Mouse (Mus musculus) midbrain, embryonic 11.5 days (tissue): ENCODE results near the gene Fsd1. TPM values are rescaled to one million over a fixed set of nuclear protein-coding genes. Genes with fewer than 3 reads are reported as not detected.

Source experiments
- ATAC-seq: fragments of 200-750 bp; cut with Nextera tagmentation; 2 replicates; pipeline ENCODE4 v1.8.0; 2017; ENCODE audit warnings: moderate TSS enrichment, moderate library complexity; ENCODE audit not compliant: low FRiP score
- DNase-seq: peaks from one replicate; pipeline ENCODE4 v3.0.0; 2015; ENCODE audit warnings: low spot score; ENCODE audit errors: missing footprints
- H3K27ac ChIP-seq: fragments of 300-500 bp; sonication (generic); 2 replicates; pipeline ENCODE4 v1.5.1; 2014; ENCODE audit warnings: low read depth, low read length
- H3K27me3 ChIP-seq: fragments of 300-500 bp; sonication (generic); 2 replicates; pipeline ENCODE4 v1.6.1; 2014; ENCODE audit warnings: mild to moderate bottlenecking, low read length, moderate library complexity, mixed read lengths; ENCODE audit not compliant: control insufficient read depth, insufficient read depth
- H3K36me3 ChIP-seq: fragments of 300-500 bp; sonication (generic); 2 replicates; pipeline ENCODE4 v1.6.1; 2014; ENCODE audit warnings: mild to moderate bottlenecking, low read length, moderate library complexity, mixed read lengths; ENCODE audit not compliant: control insufficient read depth, insufficient read depth
- H3K4me1 ChIP-seq: fragments of 300-500 bp; sonication (generic); 2 replicates; pipeline ENCODE4 v1.6.1; 2014; ENCODE audit warnings: low read length; ENCODE audit not compliant: control insufficient read depth, insufficient read depth
- H3K4me2 ChIP-seq: fragments of 300-500 bp; sonication (generic); 2 replicates; pipeline ENCODE4 v1.6.1; 2014; ENCODE audit warnings: mild to moderate bottlenecking, moderate library complexity
- H3K4me3 ChIP-seq: fragments of 300-500 bp; sonication (generic); 2 replicates; pipeline ENCODE4 v1.5.1; 2014; ENCODE audit warnings: low read depth, low read length
- H3K9ac ChIP-seq: fragments of 300-500 bp; sonication (generic); 2 replicates; pipeline ENCODE4 v1.6.1; 2014; ENCODE audit warnings: low read length
- H3K9me3 ChIP-seq: fragments of 300-500 bp; sonication (generic); 2 replicates; pipeline ENCODE4 v1.6.1; 2016; ENCODE audit warnings: low read length; ENCODE audit not compliant: control insufficient read depth
- WGBS: fragments of 180-500 bp; shearing (Covaris S2); extraction: QIAGEN DNeasy Blood & Tissue Kit; methylation state at CpG from one replicate; pipeline ENCODE4 v1.1.7; 2014; 5-methylcytosine and 5-hydroxymethylcytosine counted together
- polyA plus RNA-seq: library from polyadenylated mRNA; unstranded; fragments of >200 nt; fragmentation: Nextera tagmentation; extraction: Ambion mirVana; gene quantifications from 2 replicates; pipeline ENCODE4 v1.2.1, GENCODE M21; 2014

The Fsd1 gene
- polyA plus RNA-seq, 1 experiment from 2014 or later, result 61.2 TPM

DNA sequence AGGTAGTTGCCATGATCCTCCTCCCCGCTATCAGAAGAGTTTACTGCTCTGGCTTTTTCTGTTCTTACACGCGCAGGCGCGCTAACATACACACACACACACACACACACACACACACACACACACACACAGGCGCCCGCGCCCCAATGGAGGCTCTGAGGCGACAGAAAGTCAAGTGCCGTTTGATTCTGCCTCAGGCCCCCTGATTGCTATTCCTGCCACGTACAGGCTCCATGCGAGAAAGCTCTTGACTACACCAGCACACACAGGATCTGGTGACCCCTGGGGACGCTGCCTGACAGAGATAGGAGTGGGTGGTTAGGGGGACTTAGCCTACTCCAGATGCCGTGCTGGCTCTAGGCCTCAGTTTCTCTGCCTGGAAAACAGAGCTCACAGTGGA lies 16.7 kb upstream of the Fsd1 start:
- no peaks in the 10 kb centered on the region for H3K27me3 ChIP-seq
- peaks cover 9% of the 10 kb centered on the region for H3K36me3 ChIP-seq
- no peaks in the 10 kb centered on the region for H3K9me3 ChIP-seq
- peaks cover 10% of the 10 kb centered on the region for H3K4me1 ChIP-seq
- no peak overlapping the region for H3K4me3 ChIP-seq
- H3K9ac ChIP-seq, result peak overlapping the region; percentile 81
- peak; percentile 99 for DNase-seq
- peak; percentile 72 for ATAC-seq
- peak overlapping the region; percentile 93 for H3K27ac ChIP-seq
- 29% methylated on average over 14 of the region's 14 CpGs for WGBS
- peak overlapping the region; percentile 68; the same call in 1 of the 2 replicates for H3K4me2 ChIP-seq

DNA sequence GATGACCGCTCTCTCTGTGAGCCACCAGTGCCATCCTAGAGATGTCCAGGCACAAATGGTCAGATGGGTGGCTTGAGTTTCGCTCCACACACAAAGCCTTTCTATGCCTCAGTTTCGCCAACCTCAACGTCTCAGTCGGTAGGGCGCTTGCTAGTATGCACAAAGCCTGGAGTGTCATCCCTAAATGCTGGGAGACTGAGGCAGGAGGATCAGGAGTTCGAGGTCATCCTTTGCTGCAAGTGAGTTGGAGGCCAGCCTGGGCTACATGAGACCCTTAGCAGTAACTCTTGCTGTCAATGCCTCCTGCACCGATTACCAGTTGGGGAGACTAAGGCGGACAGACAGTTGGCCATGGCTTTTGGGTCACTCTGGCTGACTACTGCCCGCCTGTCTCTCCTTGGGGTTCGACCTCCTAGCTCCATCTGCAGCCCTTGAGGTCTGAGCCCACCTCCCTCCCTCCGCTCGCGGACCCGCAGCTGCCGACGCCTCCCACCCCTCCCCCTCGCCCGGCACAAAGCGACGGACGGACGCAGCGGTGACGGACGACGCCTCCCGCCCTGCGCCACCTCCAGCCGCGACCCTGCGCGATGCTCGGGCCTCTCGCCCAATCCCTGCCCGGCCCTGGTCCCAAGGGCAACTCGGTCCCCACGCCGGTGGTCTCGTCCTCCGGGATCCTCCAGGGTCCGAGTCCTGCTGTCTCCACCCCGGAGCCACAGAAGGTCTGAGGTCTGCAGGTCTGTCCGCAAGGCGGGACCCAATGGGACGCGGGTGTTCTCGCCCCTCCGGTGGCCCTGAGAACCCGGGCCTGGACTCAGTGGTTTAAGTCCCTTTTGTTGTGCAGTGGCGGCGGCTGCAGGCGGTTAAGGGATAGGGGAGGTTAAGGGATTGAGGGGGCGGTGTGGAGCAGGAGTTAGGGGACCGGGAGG lies 16.1 kb upstream of the Fsd1 start, which contains the start of gene Shd:
TSS of gene Shd (plus strand) at position 502 of the 926 bp plus-strand sequence.
- WGBS, result 8% methylated on average over 51 of the region's 55 CpGs
- Histone ChIP-seq H3K4me3 (peak within 1 kb of the TSS; percentile 52), H3K4me2 (peak within 1 kb of the TSS; percentile 68), H3K36me3 (peaks cover 6% of the 10 kb centered on the region), H3K9ac (peak within 1 kb of the TSS; percentile 81), H3K27me3 (no peaks in the 10 kb centered on the region), H3K9me3 (no peaks in the 10 kb centered on the region), H3K4me1 (peaks cover 10% of the 10 kb centered on the region), H3K27ac (peak within 1 kb of the TSS; percentile 93)
- DNase-seq, result peak; percentile 98
- ATAC-seq, result peak; percentile 85

DNA sequence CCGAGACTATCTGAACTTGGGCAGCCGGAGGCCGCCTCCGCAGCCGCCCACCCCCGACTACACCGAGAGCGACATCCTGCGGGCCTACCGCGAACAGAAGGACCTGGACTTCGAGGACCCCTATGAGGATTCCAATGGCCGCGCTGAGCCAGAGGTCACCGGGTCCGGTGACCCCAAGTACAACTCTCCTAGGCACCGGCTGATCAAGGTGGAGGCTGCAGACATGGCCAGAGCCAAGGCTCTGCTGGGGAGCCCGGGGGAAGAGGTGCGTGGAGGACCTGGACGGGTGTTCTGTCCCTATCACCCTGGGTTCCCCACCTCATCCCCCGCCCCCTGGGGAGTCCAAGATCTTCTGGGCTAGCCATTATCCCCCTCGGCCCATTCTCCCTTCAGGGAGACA lies 14.9 kb upstream of the Fsd1 start:
- ATAC-seq (no peak), DNase-seq (no peak)
- Histone ChIP-seq H3K4me1 (peaks cover 10% of the 10 kb centered on the region), H3K4me2 (peak overlapping the region; percentile 68), H3K27me3 (no peaks in the 10 kb centered on the region), H3K27ac (no peak overlapping the region), H3K36me3 (0 out of 2 replicates have a peak, but pooled peaks cover 3% of the 10 kb centered on the region), H3K9me3 (no peaks in the 10 kb centered on the region), H3K4me3 (peak overlapping the region; percentile 52), H3K9ac (peak overlapping the region; percentile 81)
- WGBS, result 16% methylated on average over 22 of the region's 22 CpGs

DNA sequence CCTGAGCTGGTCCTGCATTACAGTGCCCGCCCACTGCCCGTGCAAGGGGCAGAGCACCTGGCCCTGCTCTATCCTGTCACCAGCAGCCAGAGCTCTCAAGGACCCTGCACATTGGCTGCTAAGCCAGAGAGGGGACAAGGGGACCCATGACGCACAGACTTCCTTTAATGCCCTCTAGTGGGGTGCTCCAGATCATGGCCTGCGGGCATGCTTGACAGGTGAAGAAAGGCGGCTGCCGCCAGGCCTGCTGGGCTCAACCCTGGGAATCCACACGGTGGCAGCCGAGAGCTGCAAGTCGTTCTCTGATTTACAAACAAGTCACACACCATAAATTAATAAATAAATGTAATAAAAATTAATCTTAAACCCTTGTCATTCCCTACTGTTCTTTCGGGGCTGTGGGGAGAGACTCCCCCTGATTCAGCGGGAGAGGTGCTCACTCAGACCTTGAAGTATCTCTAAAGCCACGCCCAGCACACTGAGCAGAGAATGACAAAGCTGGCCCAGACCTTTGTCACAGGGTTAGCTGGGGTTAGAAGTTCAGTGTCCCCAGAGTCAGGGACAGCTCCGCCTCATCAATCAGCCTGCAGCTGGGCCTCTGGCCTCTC lies 9.9 kb upstream of the Fsd1 start:
- peak overlapping the region; percentile 30; the same call in 1 of the 2 replicates for H3K27ac ChIP-seq
- H3K27me3 ChIP-seq, result no peaks in the 10 kb centered on the region; the same call in 1 of the 2 replicates
- H3K36me3 ChIP-seq, result no peaks in the 10 kb centered on the region
- no peak overlapping the region for H3K4me2 ChIP-seq
- no peak overlapping the region for H3K9ac ChIP-seq
- no peaks in the 10 kb centered on the region for H3K9me3 ChIP-seq
- DNase-seq, result peak; percentile 91
- WGBS, result 21% methylated on average over 13 of the region's 13 CpGs
- peaks cover 6% of the 10 kb centered on the region for H3K4me1 ChIP-seq
- no peak overlapping the region for H3K4me3 ChIP-seq
- ATAC-seq, result peak; percentile 79

DNA sequence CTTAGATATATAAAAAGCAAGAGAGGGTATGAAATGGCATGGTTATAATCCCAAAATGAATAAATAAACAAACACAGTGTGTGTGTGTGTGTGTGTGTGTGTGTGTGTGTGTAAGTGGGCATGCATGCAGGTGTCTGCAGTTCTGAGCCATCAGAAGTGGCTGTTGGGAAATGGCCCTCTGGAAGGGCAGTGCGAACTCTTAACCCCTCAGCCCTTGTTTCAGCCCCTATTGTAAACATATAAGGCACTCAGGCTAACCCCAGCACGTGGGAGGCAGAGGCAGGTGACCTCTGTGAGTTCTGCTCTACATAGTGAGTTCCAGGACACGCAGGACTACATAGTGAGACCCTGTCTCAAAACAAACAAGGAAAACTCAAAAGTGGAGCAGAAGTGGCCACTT lies 9.0 kb upstream of the Fsd1 start:
- Histone ChIP-seq H3K9ac (no peak overlapping the region), H3K27ac (0 out of 2 replicates have a peak overlapping the region, but pooled peaks have one; percentile 30), H3K9me3 (no peaks in the 10 kb centered on the region), H3K27me3 (no peaks in the 10 kb centered on the region; the same call in 1 of the 2 replicates), H3K4me2 (no peak overlapping the region), H3K4me1 (peaks cover 4% of the 10 kb centered on the region), H3K4me3 (no peak overlapping the region), H3K36me3 (no peaks in the 10 kb centered on the region)
- WGBS, result 70% methylated on average over 3 of the region's 3 CpGs
- DNase-seq, result no peak
- no peak for ATAC-seq

DNA sequence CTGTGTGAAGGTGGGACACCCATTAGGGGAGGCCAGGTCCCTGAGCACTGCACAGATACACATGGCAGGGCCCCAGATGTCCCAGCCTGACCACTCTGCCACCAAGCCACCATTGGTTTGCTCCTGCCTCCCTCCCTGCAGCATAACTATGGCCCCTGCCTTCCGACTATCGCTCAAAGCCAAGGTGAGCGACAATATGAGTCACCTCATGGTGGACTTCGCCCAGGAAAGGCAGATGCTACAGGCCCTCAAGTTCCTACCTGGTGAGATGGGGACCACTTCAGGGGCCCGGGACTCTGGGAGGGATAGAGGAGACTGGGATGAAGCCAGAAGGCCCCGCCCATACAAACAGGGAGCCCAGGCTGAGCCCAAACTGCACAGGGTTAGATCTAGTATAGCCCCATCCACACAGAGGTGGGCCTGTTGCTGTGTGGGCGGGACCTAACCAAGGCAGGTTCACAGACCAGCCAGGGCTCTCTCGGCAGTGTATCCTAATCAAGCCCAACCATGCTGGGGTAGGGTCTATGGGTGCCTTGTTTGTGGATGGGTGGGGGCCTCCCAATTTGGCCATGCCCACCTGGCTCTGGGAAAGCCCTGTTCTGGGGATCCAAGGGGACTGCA lies 4.1 kb downstream of the Fsd1 start:
- no peaks in the 10 kb centered on the region for H3K27me3 ChIP-seq
- H3K27ac ChIP-seq, result no peak overlapping the region
- ATAC-seq (no peak), DNase-seq (no peak)
- no peak overlapping the region for H3K4me3 ChIP-seq
- 89% methylated on average over 8 of the region's 8 CpGs for WGBS
- no peaks in the 10 kb centered on the region for H3K36me3 ChIP-seq
- no peak overlapping the region for H3K4me2 ChIP-seq
- H3K9me3 ChIP-seq, result no peaks in the 10 kb centered on the region
- no peak overlapping the region for H3K9ac ChIP-seq
- peaks cover 6% of the 10 kb centered on the region for H3K4me1 ChIP-seq

DNA sequence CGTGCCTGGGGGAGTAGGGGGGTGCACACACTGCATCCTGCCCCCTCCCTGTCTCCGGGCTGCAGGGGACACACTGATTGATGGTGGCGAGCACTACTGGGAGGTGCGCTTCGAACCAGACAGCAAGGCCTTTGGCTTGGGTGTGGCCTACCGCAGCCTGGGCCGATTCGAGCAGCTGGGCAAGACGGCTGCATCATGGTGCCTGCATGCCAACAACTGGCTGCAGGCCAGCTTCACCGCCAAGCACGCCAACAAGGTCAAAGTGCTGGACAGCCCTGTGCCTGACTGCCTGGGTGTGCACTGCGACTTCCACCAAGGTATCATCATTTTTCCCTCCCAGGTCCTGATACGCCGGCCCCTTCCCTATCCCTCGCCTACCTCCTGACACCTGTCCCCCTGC lies 9.7 kb downstream of the Fsd1 start:
- H3K27ac ChIP-seq, result no peak overlapping the region

DNA sequence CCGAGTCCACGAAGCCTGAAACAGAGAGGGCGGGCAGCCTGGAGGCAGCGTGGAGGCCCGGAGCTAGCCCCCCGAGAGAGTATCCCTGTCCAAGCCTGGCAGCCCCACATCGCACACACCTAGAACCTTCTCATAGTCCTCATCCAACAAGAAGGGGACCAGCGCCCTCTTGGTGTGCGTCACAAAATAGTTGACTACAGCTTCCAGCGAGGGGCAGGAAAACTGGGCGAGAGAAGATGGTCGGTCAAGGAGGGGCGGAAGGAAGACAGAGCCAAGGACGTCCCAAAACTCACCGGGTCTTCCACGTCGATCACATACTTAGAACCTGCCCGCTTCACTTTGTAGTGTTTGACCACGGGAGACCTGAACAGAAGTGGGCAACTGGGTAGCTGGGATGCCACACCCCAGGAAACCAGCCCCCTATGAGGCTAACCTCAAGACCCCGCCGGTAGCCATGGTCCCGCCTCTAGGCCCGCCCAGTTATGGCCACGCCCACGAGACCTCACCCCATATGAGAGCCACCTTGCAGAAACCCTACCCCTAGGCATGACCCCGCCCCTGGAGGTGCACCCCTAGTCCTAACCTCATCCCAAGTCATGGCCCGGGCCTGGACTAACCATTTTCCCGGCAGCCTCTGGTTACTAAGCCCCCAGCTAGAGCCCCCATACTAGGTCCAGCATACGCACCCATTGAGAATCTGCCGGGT lies 13.6 kb downstream of the Fsd1 start:
- Histone ChIP-seq H3K4me3 (no peak overlapping the region), H3K9ac (no peak overlapping the region), H3K4me2 (peak overlapping the region; percentile 33), H3K9me3 (no peaks in the 10 kb centered on the region), H3K27me3 (peaks cover 7% of the 10 kb centered on the region; the same call in 1 of the 2 replicates), H3K36me3 (0 out of 2 replicates have a peak, but pooled peaks cover 2% of the 10 kb centered on the region), H3K27ac (no peak overlapping the region), H3K4me1 (peaks cover 2% of the 10 kb centered on the region; the same call in 1 of the 2 replicates)
- DNase-seq (no peak), ATAC-seq (peak; percentile 36)
- 6% methylated on average over 30 of the region's 30 CpGs for WGBS

More for the DNA sequence above, 9.7 kb downstream of the Fsd1 start:
- no peak overlapping the region for H3K9ac ChIP-seq
- DNase-seq (no peak), ATAC-seq (no peak)
- peaks cover 7% of the 10 kb centered on the region; the same call in 1 of the 2 replicates for H3K27me3 ChIP-seq
- H3K4me3 ChIP-seq, result no peak overlapping the region
- 0 out of 2 replicates have a peak, but pooled peaks cover 2% of the 10 kb centered on the region for H3K36me3 ChIP-seq
- peaks cover 2% of the 10 kb centered on the region; the same call in 1 of the 2 replicates for H3K4me1 ChIP-seq
- WGBS, result 87% methylated on average over 15 of the region's 15 CpGs
- H3K9me3 ChIP-seq, result no peaks in the 10 kb centered on the region
- no peak overlapping the region for H3K4me2 ChIP-seq
